In the genomic region with DNA sequence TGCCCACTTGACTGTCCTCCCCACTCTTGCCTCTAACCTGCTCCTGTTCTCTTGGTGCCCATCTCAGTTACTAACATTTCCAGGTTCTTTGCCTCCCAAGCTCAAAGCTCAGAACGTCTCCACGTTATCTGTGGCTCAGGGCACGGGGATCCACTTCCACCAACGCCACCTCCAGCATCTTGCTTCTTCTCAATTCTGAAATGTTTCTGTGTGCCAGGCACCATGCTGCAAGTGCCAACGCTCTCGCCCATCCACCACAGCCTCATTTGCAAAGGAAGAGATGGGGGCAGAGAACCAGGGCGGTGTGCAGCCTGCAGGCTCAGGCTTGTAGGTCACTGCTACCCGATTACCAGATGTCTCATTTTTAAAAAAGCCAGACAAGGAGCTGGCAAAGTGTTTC, we compare ENCODE assay signal across 18 mouse cellular contexts. TPM values are rescaled to one million over a fixed set of nuclear protein-coding genes. Genes with fewer than 3 reads are reported as not detected.
DNase-seq lines count a peak whose midpoint lies in the region.
"Had no signal": no experiment of that assay in that cellular context is flagged by ENCODE, and none has a peak within 500 bp of the region (broad histone marks: within the 10 kb centered on the region; RNA-seq: fewer than 3 reads in every experiment).

No protein-coding gene starts in this region.

- DNase-seq in heart, adult 11 months = peak; percentile 83
- DNase-seq in heart, postnatal 14 days = no peak
- peak; percentile 50 to 59 for DNase-seq in left cerebral cortex, postnatal 36 days (ENCODE audit: low spot score in 2 of 2)
- DNase-seq in left cerebral cortex, postnatal 4 days = no peak
- peak; percentile 44 to 53 for DNase-seq in right cerebral cortex, adult 2 months (ENCODE audit: low spot score in 2 of 2)
- DNase-seq in right cerebral cortex, postnatal 25 days = no peak
- no peak for DNase-seq in kidney, postnatal 25 days
- DNase-seq: adrenal gland, postnatal 10 days; adrenal gland, postnatal 36 days; B cell, adult 2 months; cerebellum, adult 11 months; cerebellum, adult 2 months; cerebellum, adult 9-11 months; cerebellum, postnatal 25 days; forebrain, postnatal 0 days; gastrocnemius, postnatal 10 days; gastrocnemius, postnatal 36 days; heart, postnatal 36 days had no signal

- intact Hi-C loops in heart, postnatal 14 days (cut with DNase I) = no loop called here
- intact Hi-C loops in left cerebral cortex, postnatal 36 days (cut with DNase I) = no loop called here
- intact Hi-C loops in left cerebral cortex, postnatal 4 days (cut with DNase I) = no loop called here

RNA-seq across cellular contexts. Expression of a gene that starts 39.9 kb away (rescaled TPM):
- 10 to 100 TPM in 1 of 2 experiments, 1 to 10 TPM in 1; 9.1 to 10.5 TPM for total RNA-seq in heart, postnatal 14 days (2021)
- total RNA-seq in left cerebral cortex, postnatal 36 days (2021) = 1 to 10 TPM; 3.1 to 8.5 TPM
- 1 to 10 TPM; 3.4 to 4.6 TPM for total RNA-seq in left cerebral cortex, postnatal 4 days (2021)

Comparison
In these comparisons a context has a peak if more than half of its experiments do, and no peak if none do; other contexts are left out.
1. DNase-seq: peak in heart, adult 11 months (single experiment), left cerebral cortex, postnatal 36 days (2 of 2) and right cerebral cortex, adult 2 months (2 of 2); none in heart, postnatal 14 days (0 of 2), left cerebral cortex, postnatal 4 days (single experiment), right cerebral cortex, postnatal 25 days (single experiment) and kidney, postnatal 25 days (0 of 2).